Mouse (Mus musculus) kidney, adult 18-20 months (tissue): ENCODE measurements at regions not wholly inside any gene's neighbourhood (a gene's known extent, or its start where the extent isn't known, plus 50 kb on each side); places are given as distances from the start of the nearest gene placed in this dataset.
"Not testable (repeated sequence)": the region's sequence is repeated elsewhere in the genome, so short reads cannot be mapped to it uniquely, and the experiment has no call there.

ENCODE experiments used
- DNase-seq: peaks from one replicate; pipeline ENCODE4 v3.0.0; 2021

- no peak for DNase-seq
These were observed 122.4 kb downstream of the Phf3 start for GRCm38 (mm10) chr1:30751138-30751907.

DNA sequence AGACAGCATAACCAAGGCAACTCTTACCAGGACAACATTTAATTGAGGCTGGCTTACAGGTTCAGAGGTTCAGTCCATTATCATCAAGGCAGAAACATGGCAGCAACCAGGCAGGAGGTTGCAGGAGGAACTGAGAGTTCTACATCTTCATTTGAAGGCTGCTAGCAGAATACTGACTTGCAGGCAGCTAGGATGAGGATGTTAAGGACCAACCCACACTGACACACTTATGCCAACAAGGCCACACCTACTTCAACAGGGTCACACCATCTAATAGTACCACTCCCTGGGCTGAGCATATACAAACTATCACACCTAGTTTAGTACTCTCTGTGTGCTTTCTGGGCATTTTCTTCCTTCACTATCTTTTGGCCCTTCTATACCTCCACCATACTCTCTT lies 131.8 kb downstream of the Phf3 start:
- DNase-seq = no peak

GRCm38 (mm10) chr1:30740831-30741230 lies 132.9 kb downstream of the Phf3 start:
- peak; percentile 46 for DNase-seq

- DNase-seq = no peak
These were observed 152.2 kb downstream of the Phf3 start for GRCm38 (mm10) chr1:30721519-30721918.

DNA sequence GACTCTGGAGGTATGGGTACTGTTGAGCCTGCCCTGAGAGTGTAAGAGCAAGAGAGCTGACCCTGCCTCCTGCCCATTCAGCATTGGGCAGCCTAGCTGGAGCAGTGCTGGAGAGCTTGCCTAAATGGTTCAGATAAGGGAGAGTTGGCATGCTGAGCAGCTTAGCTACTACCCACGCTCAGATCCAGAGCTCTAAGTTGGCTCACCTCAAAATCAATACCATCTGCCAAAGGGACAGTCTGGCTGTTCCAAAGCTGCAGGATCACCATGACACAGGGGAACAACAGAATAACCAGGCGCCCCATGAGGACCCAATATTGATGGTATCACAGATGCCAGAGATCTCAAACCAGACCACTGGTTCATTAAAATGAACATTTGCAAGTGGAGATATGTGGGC lies 152.9 kb downstream of the Phf3 start:
- DNase-seq = no peak

DNA sequence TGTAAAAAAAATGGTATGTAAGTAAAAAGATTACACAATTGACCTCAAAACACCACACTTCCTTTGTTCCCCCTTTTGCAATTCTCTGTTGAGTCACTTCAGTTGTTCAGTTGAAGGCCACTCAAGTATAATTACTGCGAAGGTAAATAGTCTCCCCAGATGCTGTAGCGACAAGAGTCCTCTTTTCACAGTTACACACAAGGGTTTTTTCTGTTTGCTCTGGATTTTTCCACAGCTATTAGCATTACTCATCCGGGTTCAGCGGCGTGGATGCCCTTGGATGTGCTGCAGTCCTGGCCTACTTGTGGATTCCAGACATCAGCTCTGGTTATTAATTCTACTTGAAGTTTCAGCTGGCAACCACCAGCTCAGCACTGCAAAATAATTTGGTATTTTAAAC lies 155.1 kb downstream of the Phf3 start:
- DNase-seq = no peak

DNA sequence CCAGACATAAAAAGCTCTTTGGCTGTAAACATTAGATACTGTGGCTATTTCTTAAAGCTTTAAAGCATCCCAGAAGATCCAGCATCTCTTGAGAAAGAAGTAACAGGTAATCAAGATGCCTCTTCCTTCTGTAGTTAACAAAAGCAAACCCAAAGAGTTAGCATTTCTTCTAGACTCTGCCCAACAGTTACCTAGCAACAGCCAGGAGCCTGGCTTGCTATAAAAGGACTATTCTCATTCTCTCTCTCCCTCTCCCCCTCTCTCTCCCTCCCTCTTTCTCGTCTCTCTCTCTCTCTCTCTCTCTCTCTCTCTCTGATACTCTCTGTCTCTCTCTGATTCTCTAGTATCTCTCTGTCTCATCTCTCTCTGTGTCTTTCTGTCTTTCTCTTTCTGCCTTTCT lies 157.4 kb downstream of the Phf3 start:
- no peak for DNase-seq

DNA sequence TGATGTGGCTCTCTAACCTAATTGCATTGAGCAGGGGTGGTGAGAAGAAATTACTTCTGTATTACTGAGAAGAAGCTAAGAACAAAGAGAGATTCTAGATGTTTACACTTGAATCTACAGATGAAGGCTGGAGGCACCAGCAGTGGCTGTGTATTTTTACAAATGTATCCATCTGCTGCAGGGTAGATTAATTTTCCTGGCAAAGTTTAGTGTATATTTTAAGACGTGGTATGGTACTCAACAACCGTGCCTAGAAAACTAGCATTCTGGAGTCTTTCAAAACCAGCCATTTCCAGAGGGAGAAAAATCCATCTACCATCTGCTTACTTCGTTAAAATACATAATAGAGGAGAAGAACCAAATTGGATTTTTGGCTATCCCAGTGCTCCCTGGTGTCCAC lies 172.6 kb downstream of the Phf3 start:
- no peak for DNase-seq

- no peak for DNase-seq
These were observed 173.2 kb downstream of the Phf3 start for GRCm38 (mm10) chr1:30700399-30701081.

GRCm38 (mm10) chr1:30696342-30696741 lies 177.4 kb downstream of the Phf3 start:
- DNase-seq = no peak

- no peak for DNase-seq
These were observed 188.4 kb downstream of the Phf3 start for GRCm38 (mm10) chr1:30685318-30685717.

DNA sequence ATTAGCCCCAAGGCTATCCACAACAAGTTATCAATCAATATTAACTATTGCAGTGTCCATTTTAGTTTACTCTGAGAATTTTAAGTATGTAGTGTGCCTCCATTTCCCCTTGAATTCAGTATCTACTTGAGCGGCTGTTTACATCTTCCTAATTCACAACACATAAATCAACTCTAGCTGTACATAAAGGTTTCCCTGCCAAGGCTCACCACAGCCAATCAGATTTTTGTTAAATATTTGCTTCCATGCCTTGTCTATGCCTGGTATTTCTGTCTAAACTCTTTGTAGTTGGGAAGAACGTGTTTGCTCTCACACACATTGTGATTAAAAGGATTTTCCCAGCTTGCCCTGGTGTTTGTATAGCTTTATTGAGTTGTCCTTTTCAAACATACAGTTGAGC lies 189.8 kb downstream of the Phf3 start:
- DNase-seq = no peak

GRCm38 (mm10) chr1:30639807-30640206 lies 233.9 kb downstream of the Phf3 start:
- no peak for DNase-seq

DNA sequence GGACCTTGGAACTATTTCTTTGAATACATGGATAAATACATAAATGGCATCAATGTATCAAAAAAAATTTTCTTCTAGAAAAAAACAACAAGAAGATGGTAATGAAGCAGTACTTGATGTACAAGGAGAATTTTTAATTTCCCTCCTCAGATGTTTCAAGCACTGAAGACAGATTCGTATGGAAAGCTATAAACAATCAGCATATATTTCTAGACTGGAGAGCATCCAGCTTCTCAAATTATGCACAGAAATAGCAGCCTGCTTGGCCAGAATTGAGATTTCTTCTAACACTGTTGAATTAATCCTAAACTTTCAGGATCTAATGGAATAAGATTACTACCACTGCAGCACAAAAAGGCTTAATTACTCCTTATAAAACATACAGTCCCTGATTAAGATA lies 241.0 kb downstream of the Phf3 start:
- DNase-seq = no peak

DNA sequence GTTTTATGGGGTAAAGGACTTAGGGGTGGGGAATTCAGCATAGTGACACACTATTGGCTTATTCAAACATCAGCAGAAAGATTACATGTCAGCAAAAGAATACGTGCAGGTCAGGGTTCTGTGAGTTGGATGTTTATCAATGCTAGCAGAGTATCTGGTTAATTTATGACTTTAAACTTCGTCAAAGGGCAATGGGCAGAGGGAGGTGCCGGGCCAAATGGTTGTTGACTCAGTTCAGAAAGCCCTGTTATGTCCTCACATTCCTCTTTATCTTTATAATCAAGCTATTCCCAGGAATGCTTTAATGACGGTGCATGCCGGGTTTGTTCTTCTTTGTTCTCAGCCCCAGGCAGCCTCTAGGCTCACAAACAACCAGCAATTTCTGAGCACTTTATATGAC lies 245.9 kb downstream of the Phf3 start:
- DNase-seq = not testable (repeated sequence)

- no peak for DNase-seq
These were observed 278.5 kb downstream of the Phf3 start for GRCm38 (mm10) chr1:30595122-30595730.

DNA sequence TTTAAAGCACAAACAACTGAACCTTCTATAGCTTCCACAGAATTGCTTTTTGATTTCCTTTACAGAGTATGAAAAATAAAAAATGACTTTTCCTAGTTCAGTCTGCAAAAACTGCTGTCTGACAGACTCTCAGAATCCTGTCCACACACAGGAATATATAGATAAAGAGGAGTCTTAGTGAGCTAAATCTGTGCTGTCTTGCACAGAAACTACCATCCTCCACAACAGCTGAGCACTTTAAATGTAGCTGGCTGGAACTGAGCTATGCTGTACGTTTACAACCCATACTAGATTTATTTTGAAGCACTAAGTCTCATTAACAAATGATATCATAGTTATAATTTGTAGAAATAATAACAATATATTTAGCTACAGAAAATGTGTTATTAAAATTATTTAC lies 279.7 kb downstream of the Phf3 start:
- DNase-seq = no peak

GRCm38 (mm10) chr1:30590721-30591120 lies 283.0 kb downstream of the Phf3 start:
- no peak for DNase-seq

DNA sequence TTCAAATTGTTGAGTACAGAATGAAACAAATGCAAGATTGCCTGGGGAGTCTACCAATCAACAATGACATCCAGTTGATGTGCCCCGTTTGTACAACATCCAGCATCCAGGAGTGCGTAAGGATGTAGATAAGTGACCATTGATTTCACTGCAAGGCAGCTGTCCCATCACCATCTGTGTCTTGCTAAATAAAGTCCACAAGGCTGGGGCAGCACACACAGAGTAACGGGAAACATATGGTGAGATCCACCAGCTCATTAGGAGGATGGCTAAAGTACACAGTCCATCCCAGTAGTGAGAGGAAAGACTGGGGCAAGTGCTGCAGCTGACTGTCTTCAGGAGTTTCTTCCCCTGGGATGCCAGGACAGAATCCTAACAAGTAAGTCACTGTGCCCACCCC lies 284.8 kb downstream of the Phf3 start:
- no peak for DNase-seq

- DNase-seq = no peak
These were observed 285.4 kb downstream of the Phf3 start for GRCm38 (mm10) chr1:30588336-30588735.

DNA sequence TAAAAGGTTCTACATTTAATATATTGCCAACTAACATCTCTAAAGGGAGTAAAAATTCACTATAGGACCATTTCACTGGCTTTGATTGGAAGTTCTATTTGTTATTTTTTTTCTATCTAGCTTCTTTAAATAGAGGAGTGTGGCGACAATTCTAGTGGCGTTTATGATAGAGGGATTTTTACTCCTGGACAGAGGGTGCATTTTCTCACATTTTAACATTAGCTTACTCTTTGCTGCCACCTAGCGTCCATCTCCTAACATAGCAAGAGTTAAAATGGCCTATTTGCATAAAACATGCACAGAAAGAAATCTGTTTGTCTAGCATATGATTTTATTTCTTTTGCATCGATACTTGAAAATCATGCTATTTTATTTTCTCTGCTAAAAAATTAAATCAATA lies 288.9 kb downstream of the Phf3 start:
- no peak for DNase-seq

DNA sequence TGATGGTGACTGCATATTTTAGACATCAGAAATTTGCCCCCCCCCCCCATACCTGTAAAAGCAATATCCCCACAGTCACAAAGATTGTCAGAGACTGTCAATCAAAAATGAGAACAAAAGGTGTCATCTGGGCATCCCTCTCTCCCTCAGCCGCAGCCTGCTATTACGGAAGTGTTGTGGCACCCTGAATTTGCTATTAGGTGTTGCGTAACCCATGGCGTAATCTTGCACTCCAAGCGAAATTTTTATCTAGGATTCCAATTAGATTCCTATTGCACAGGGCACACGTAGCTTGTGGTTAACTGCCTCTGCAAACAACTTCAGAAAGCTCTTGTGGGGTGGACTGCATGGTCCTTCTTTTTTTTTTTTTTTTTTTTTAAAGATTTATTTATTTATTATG lies 289.9 kb downstream of the Phf3 start:
- DNase-seq = no peak

- no peak for DNase-seq
These were observed 309.0 kb downstream of the Phf3 start for GRCm38 (mm10) chr1:30564757-30565156.

GRCm38 (mm10) chr1:30548761-30549160 lies 325.0 kb downstream of the Phf3 start:
- DNase-seq = not testable (repeated sequence)
